Mouse (Mus musculus) hindbrain, embryonic 12.5 days (tissue): ENCODE results near the gene Pakap. TPM values are rescaled to one million over a fixed set of nuclear protein-coding genes. Genes with fewer than 3 reads are reported as not detected.
A peak's percentile ranks its signal among the peaks of the same experiment; 100 is the strongest.

Experiments
- ATAC-seq: fragments of 200-750 bp; cut with Nextera tagmentation; 2 replicates; pipeline ENCODE4 v1.8.0; 2017; ENCODE audit warnings: moderate TSS enrichment; ENCODE audit not compliant: low FRiP score
- H3K27ac ChIP-seq: fragments of 300-500 bp; sonication (generic); 2 replicates; pipeline ENCODE4 v1.5.1; 2016; ENCODE audit warnings: mild to moderate bottlenecking
- H3K27me3 ChIP-seq: fragments of 300-500 bp; sonication (generic); 2 replicates; pipeline ENCODE4 v1.6.1; 2016; ENCODE audit warnings: mild to moderate bottlenecking
- H3K36me3 ChIP-seq: fragments of 300-500 bp; sonication (generic); 2 replicates; pipeline ENCODE4 v1.6.1; 2016; ENCODE audit warnings: mild to moderate bottlenecking
- H3K4me1 ChIP-seq: fragments of 300-500 bp; sonication (generic); 2 replicates; pipeline ENCODE4 v1.6.1; 2016
- H3K4me2 ChIP-seq: fragments of 300-500 bp; sonication (generic); replicated peaks from 2 replicates; pipeline ENCODE4 v1.6.1; 2016; ENCODE audit warnings: mild to moderate bottlenecking
- H3K4me3 ChIP-seq: fragments of 300-500 bp; sonication (generic); 2 replicates; pipeline ENCODE4 v1.5.1; 2016; ENCODE audit warnings: mild to moderate bottlenecking
- H3K9ac ChIP-seq: fragments of 300-500 bp; sonication (generic); 2 replicates; pipeline ENCODE4 v1.6.1; 2016; ENCODE audit warnings: mild to moderate bottlenecking, moderate library complexity
- H3K9me3 ChIP-seq: fragments of 300-500 bp; sonication (generic); replicated peaks from 2 replicates; pipeline ENCODE4 v1.6.1; 2016; ENCODE audit warnings: mild to moderate bottlenecking
- WGBS: fragments of 180-500 bp; shearing (Covaris S2); methylation state at CpG from one replicate; pipeline ENCODE4 v1.1.7; 2016; 5-methylcytosine and 5-hydroxymethylcytosine counted together
- polyA plus RNA-seq: library from polyadenylated mRNA; unstranded; fragments of >200 nt; fragmentation: Nextera tagmentation; extraction: Ambion mirVana; gene quantifications from 2 replicates; pipeline ENCODE4 v1.2.1, GENCODE M21; 2016

The Pakap gene
- polyA plus RNA-seq, result 28.1 and 36.1 TPM in 2 replicates

DNA sequence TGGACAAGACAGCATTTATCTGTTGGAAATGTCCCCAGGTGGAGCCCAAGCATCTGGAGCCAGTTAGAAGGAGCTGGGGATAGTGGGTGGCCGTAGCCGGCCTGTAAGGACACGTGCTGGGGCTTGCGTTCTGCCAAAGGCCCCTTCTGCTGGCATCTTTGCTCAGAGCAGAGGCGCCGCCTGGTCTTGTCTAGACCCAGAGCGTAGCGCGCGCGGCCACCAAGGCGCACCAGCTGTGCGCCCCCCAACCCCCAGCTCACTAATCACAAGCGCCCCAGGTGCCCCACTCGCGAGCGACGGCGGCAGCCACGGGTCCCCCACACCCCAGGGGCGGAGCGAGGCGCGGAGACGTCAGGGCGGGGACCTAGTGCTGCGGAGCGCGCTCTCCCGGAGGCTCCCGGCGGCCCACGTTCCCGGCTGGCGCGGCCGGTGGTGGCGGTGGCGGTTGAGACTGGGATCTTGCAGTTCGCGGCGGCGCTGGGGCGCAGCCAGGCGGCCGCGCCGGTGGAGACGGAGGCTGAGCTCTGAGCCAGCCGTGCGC lies at the start of gene Pakap:
Pakap (plus strand) TSS at position 514 of the 541 bp plus-strand sequence.
- Histone ChIP-seq H3K36me3 (no peaks in the 10 kb centered on the region), H3K4me3 (peak within 1 kb of the TSS; percentile 57), H3K4me1 (peaks cover 6% of the 10 kb centered on the region; the same call in 1 of the 2 replicates), H3K9me3 (no peaks in the 10 kb centered on the region), H3K4me2 (peak within 1 kb of the TSS; percentile 84), H3K9ac (peak within 1 kb of the TSS; percentile 72), H3K27me3 (peaks cover 24% of the 10 kb centered on the region), H3K27ac (peak within 1 kb of the TSS; percentile 76)
- WGBS, result under 1% methylated on average over 47 of the region's 51 CpGs
- ATAC-seq, result peak; percentile 93

DNA sequence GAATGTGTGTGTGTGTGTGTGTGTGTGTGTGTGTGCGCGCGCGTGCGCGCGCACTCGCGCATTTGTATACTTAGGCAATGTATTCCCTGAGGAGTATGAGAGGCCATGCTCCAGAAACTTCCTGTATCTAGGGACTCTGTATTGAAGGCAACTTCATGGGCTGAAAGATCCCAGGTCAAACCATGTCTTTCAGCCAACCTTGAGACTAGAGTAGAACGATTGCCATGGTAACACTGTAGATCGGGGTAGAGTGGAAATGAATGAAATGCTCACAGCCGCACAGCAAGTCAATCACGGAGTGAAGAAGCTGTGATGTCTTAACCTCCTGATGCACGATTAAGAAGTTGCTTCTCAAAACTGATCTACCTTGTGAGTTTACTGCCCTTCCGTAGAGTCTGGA lies 44.5 kb upstream of the Pakap start:
- no peak overlapping the region for H3K9ac ChIP-seq
- no peak overlapping the region for H3K4me2 ChIP-seq
- no peaks in the 10 kb centered on the region for H3K36me3 ChIP-seq
- no peaks in the 10 kb centered on the region for H3K9me3 ChIP-seq
- H3K4me3 ChIP-seq, result no peak overlapping the region
- no peak for ATAC-seq
- WGBS, result 96% methylated on average over 15 of the region's 15 CpGs
- no peaks in the 10 kb centered on the region for H3K27me3 ChIP-seq
- H3K4me1 ChIP-seq, result no peaks in the 10 kb centered on the region
- no peak overlapping the region for H3K27ac ChIP-seq

DNA sequence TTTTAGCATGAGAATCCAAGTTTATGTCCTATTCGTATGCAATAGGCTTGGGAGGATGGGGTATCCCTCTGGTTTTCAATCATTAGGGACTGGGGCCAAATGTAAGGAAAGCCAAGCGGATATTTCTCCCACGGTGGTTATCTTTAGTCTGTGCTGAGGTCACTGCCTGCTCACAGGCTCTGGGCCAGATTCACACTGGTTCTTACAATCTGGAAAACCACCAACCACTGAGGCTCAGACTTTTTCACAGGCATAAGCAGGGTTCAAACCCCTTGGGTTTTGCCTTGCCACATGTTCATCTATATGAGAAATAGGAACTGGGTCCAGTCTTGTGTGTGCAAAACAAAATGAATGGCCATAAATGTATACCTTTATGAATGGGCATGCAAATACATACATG lies 43.5 kb upstream of the Pakap start:
- WGBS, result 90% methylated on average over 3 of the region's 3 CpGs
- no peaks in the 10 kb centered on the region for H3K27me3 ChIP-seq
- H3K4me2 ChIP-seq, result no peak overlapping the region
- H3K4me3 ChIP-seq, result no peak overlapping the region
- ATAC-seq, result no peak
- H3K27ac ChIP-seq, result no peak overlapping the region
- H3K4me1 ChIP-seq, result no peaks in the 10 kb centered on the region
- H3K36me3 ChIP-seq, result no peaks in the 10 kb centered on the region
- no peaks in the 10 kb centered on the region for H3K9me3 ChIP-seq
- no peak overlapping the region for H3K9ac ChIP-seq

DNA sequence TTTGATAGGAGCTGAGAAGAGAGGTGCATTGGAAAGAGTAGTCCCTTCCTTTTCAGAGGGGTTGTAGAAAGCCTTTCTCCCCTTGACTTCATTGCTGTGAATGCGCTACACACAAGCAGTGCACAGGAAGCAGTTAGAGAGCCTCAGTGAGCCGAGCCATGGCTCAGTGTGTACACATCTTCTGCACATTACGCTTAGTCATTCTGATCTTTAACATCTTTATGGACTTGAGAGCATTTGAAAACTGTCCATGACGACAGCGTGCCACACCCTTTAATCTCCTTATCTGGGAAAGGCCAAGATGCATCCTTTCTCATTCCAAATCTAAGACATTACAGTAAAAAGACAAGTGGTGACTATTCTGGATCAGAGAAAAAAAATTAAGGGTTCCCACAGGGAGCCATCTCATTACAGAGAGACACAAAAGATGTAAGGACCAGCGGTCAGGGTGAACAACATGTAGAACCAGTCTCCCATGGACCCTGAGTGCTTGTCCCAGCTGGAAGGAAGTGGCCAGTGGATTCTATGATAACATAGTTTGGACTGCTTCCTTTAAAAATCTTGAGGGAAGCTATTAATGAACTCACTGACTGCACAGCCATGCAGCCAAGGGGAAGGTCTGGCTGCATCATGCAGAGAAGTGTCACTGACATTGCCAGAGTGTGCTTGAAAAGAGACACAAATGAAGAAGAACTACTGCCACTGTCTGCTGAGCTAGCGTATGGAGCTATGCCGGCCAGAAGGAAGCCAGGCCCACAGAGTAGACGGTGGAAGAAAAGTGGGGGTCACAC lies 42.6 kb upstream of the Pakap start:
- Histone ChIP-seq H3K9ac (no peak overlapping the region), H3K27ac (no peak overlapping the region), H3K4me1 (no peaks in the 10 kb centered on the region), H3K4me2 (no peak overlapping the region), H3K27me3 (no peaks in the 10 kb centered on the region), H3K4me3 (no peak overlapping the region), H3K36me3 (no peaks in the 10 kb centered on the region), H3K9me3 (no peaks in the 10 kb centered on the region)
- no peak for ATAC-seq
- 78% methylated on average over 9 of the region's 9 CpGs for WGBS

DNA sequence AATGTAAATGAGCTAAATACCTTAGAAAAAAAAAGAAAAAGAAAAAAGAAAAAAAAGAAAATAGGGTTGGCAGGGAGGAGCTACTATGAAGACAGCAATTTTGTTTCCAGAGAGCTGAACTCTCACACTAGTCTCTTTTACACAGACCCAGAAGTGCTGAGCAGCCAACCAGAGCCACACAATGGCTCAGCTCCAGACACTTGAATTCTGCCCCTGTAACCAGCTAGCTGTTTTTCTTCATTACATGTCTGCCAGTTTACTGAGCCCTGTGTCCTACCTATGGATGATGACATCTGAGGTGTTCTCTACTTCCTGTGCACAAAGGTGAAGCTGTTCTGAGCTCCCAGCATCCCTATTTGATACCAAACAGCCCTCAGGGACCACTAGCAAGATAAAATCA lies 39.7 kb upstream of the Pakap start:
- no peaks in the 10 kb centered on the region for H3K36me3 ChIP-seq
- ATAC-seq, result no peak
- no peaks in the 10 kb centered on the region for H3K9me3 ChIP-seq
- no peaks in the 10 kb centered on the region for H3K4me1 ChIP-seq
- no peak overlapping the region for H3K4me2 ChIP-seq
- no peak overlapping the region for H3K27ac ChIP-seq
- no peak overlapping the region for H3K4me3 ChIP-seq
- H3K27me3 ChIP-seq, result no peaks in the 10 kb centered on the region
- no peak overlapping the region for H3K9ac ChIP-seq

DNA sequence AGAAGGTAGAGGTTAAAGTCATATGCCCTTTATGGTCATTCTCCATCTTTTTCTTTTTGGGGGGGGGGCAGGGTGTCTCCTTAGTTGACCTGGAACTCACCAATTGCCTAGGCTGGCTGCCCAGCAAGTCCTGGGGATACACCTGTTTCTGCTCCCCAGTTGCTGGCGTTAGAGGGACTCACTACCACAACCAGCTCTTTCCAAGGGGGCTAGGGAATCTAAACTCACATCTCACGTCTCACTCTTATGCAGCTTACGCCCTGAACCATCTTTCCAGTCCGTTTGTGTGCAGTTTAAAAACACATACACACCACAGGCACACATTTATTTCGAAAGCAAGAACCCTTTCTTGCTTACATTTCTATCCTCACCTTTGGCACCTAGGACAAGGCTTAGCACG lies 34.3 kb upstream of the Pakap start:
- Histone ChIP-seq H3K4me2 (no peak overlapping the region), H3K27me3 (no peaks in the 10 kb centered on the region), H3K27ac (no peak overlapping the region), H3K4me3 (no peak overlapping the region), H3K4me1 (peaks cover 6% of the 10 kb centered on the region), H3K9ac (no peak overlapping the region), H3K36me3 (no peaks in the 10 kb centered on the region), H3K9me3 (no peaks in the 10 kb centered on the region)
- 81% methylated on average over 6 of the region's 6 CpGs for WGBS
- ATAC-seq, result no peak

DNA sequence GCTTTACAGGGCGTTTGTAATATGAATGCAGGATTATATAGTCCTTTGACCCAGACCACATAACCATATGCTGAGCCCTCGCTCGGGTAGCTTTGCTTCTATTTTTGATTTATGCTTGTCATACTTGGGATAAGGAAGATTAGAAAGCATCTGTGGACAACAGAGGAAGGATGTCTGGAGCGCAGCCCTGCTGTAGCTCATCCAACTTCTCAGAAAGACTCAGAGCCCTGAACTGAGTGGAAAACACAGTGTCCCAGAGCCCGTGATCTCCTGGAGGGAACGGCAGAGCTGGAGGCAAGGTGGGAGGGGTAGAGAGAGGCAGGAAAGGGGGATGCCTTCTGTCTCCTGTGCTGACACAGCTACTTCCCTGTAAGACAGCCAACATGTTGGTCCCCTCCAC lies 33.7 kb upstream of the Pakap start:
- Histone ChIP-seq H3K27me3 (no peaks in the 10 kb centered on the region), H3K27ac (no peak overlapping the region), H3K4me1 (peaks cover 6% of the 10 kb centered on the region), H3K9me3 (no peaks in the 10 kb centered on the region), H3K9ac (no peak overlapping the region), H3K4me2 (no peak overlapping the region), H3K36me3 (no peaks in the 10 kb centered on the region), H3K4me3 (no peak overlapping the region)
- 76% methylated on average over 6 of the region's 6 CpGs for WGBS
- ATAC-seq, result no peak

DNA sequence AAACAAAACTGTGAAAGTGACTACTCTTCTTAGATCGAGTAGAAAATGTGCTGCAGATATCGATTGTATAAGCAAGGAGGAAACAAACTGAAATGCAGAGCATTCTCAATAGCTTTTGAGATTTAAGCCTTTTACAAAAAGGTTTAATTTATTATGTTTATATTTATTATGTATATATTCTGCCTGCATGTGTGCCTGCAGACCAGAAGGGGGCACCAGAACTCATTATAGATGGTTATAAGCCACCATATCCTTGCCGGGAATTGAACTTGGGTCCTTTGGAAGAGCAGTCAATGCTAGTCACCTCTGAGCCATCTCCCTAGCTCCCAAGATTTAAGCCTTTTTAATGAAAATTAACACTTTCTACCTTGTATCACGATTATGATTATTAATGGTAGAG lies 32.9 kb upstream of the Pakap start:
- H3K4me3 ChIP-seq, result no peak overlapping the region
- ATAC-seq, result no peak
- no peak overlapping the region for H3K9ac ChIP-seq
- no peak overlapping the region for H3K27ac ChIP-seq
- H3K36me3 ChIP-seq, result no peaks in the 10 kb centered on the region
- H3K4me2 ChIP-seq, result no peak overlapping the region
- H3K4me1 ChIP-seq, result peaks cover 6% of the 10 kb centered on the region
- 87% methylated on average over 4 of the region's 4 CpGs for WGBS
- H3K9me3 ChIP-seq, result no peaks in the 10 kb centered on the region
- no peaks in the 10 kb centered on the region for H3K27me3 ChIP-seq

GRCm38 (mm10) chr4:57538029-57538688 lies 29.8 kb upstream of the Pakap start:
- H3K4me2 ChIP-seq, result no peak overlapping the region
- 19% methylated on average over 4 of the region's 4 CpGs for WGBS
- no peak overlapping the region for H3K27ac ChIP-seq
- H3K9me3 ChIP-seq, result no peaks in the 10 kb centered on the region
- H3K9ac ChIP-seq, result no peak overlapping the region
- H3K4me3 ChIP-seq, result no peak overlapping the region
- H3K4me1 ChIP-seq, result peaks cover 6% of the 10 kb centered on the region
- no peak for ATAC-seq
- H3K36me3 ChIP-seq, result no peaks in the 10 kb centered on the region
- no peaks in the 10 kb centered on the region for H3K27me3 ChIP-seq

- peak; percentile 80 for ATAC-seq
- Histone ChIP-seq H3K9ac (no peak overlapping the region), H3K36me3 (no peaks in the 10 kb centered on the region), H3K4me1 (peaks cover 12% of the 10 kb centered on the region), H3K9me3 (no peaks in the 10 kb centered on the region), H3K27ac (peak overlapping the region; percentile 80), H3K4me3 (no peak overlapping the region), H3K4me2 (peak overlapping the region; percentile 5; the same call in 1 of the 2 replicates), H3K27me3 (no peaks in the 10 kb centered on the region)
- WGBS, result 4% methylated on average over 6 of the region's 6 CpGs
Measured at GRCm38 (mm10) chr4:57543692-57544256, 24.2 kb upstream of the Pakap start.

DNA sequence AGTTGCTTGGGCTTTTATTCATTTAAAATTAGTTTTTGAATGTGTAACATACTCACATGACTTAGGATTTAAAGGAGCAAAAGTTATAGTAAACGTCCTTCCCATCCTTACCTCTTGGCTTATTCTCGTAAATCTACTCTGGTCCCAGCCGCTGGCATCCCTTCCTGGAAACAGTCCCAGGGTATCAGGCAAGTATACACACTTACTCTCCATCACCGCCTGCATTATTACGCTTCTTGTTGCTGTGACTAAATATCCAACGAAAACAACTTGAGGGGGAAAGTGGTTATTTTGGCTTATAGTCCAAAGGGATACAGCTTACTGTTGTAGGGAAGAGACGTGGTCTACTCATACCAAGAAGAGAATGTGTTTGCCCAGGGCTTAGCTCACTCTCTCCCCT lies 20.2 kb upstream of the Pakap start:
- no peak for ATAC-seq
- WGBS, result 93% methylated on average over 7 of the region's 7 CpGs

GRCm38 (mm10) chr4:57550216-57550615 lies 17.8 kb upstream of the Pakap start:
- Histone ChIP-seq H3K27ac (no peak overlapping the region), H3K9ac (no peak overlapping the region), H3K4me3 (no peak overlapping the region), H3K4me2 (no peak overlapping the region), H3K27me3 (no peaks in the 10 kb centered on the region), H3K4me1 (no peaks in the 10 kb centered on the region), H3K9me3 (no peaks in the 10 kb centered on the region), H3K36me3 (no peaks in the 10 kb centered on the region)
- 31% methylated on average over 1 of the region's 1 CpGs for WGBS
- no peak for ATAC-seq

More for the DNA sequence above, 20.2 kb upstream of the Pakap start:
- H3K4me1 ChIP-seq, result peaks cover 12% of the 10 kb centered on the region
- no peak overlapping the region for H3K27ac ChIP-seq
- no peak overlapping the region for H3K4me2 ChIP-seq
- no peaks in the 10 kb centered on the region for H3K36me3 ChIP-seq
- H3K9me3 ChIP-seq, result no peaks in the 10 kb centered on the region
- no peak overlapping the region for H3K9ac ChIP-seq
- H3K4me3 ChIP-seq, result no peak overlapping the region
- no peaks in the 10 kb centered on the region for H3K27me3 ChIP-seq
